Mouse (Mus musculus) embryonic facial prominence, embryonic 15.5 days (tissue): ENCODE measurements around the gene Drap1. TPM values are rescaled to one million over a fixed set of nuclear protein-coding genes. Genes with fewer than 3 reads are reported as not detected.

Experiments
- ATAC-seq: fragments of 200-750 bp; cut with Nextera tagmentation; 2 replicates; pipeline ENCODE4 v1.8.0; 2017; ENCODE audit warnings: low read depth, moderate TSS enrichment; ENCODE audit not compliant: insufficient number of reproducible peaks, low FRiP score, low TSS enrichment
- H3K27ac ChIP-seq: fragments of 300-500 bp; sonication (generic); replicated peaks from 2 replicates; pipeline ENCODE4 v1.5.1; 2015; ENCODE audit warnings: mild to moderate bottlenecking, inconsistent platforms
- H3K27me3 ChIP-seq: fragments of 300-500 bp; sonication (generic); 2 replicates; pipeline ENCODE4 v1.6.1; 2015; ENCODE audit warnings: inconsistent platforms
- H3K36me3 ChIP-seq: fragments of 300-500 bp; sonication (generic); 2 replicates; pipeline ENCODE4 v1.6.1; 2015; ENCODE audit warnings: mild to moderate bottlenecking, inconsistent platforms
- H3K4me1 ChIP-seq: fragments of 300-500 bp; sonication (generic); 2 replicates; pipeline ENCODE4 v1.6.1; 2015; ENCODE audit warnings: inconsistent platforms
- H3K4me2 ChIP-seq: fragments of 300-500 bp; sonication (generic); replicated peaks from 2 replicates; pipeline ENCODE4 v1.6.1; 2015; ENCODE audit warnings: mild to moderate bottlenecking, inconsistent platforms
- H3K4me3 ChIP-seq: fragments of 300-500 bp; sonication (generic); replicated peaks from 2 replicates; pipeline ENCODE4 v1.5.1; 2015; ENCODE audit warnings: mild to moderate bottlenecking, inconsistent platforms
- H3K9ac ChIP-seq: fragments of 300-500 bp; sonication (generic); 2 replicates; pipeline ENCODE4 v1.6.1; 2015; ENCODE audit warnings: inconsistent platforms
- H3K9me3 ChIP-seq: fragments of 300-500 bp; sonication (generic); replicated peaks from 2 replicates; pipeline ENCODE4 v1.6.1; 2016; ENCODE audit warnings: inconsistent platforms
- WGBS: fragments of 180-500 bp; shearing (Covaris S2); methylation state at CpG from one replicate; pipeline ENCODE4 v1.1.7; 2015; 5-methylcytosine and 5-hydroxymethylcytosine counted together
- polyA plus RNA-seq: library from polyadenylated mRNA; unstranded; fragments of >200 nt; fragmentation: Nextera tagmentation; extraction: Ambion mirVana; gene quantifications from 2 replicates; pipeline ENCODE4 v1.2.1, GENCODE M21; 2015

The Drap1 gene
- polyA plus RNA-seq, 1 experiment from 2014 or later: 267 TPM

DNA sequence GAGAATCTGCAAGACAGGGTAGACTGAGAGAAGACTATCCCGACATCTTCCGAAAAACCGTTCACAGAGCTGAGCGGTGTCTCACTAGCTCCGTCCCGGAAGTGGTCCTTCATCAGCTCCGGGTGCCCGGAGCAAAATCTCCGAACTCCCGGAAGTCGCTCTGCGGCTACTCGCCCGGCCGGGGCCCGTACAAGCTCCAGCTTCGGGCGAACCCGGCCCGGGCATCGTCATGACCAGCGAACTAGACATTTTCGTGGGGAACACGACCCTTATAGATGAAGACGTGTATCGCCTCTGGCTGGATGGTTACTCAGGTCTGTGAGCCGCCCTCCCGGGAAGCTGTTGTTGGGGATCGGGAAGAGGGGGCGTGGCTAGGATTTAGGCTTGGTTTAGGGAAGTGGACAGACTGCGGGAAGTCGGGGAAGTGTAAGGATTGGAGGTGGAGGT lies 35.7 kb upstream of the Drap1 start, which contains the start of gene Fibp:
Gene Fibp (plus strand): TSS at position 151 of the 447 bp plus-strand sequence.
- H3K27me3 ChIP-seq: peaks cover 4% of the 10 kb centered on the region; the same call in 1 of the 2 replicates
- peak within 1 kb of the TSS; percentile 66 for H3K9ac ChIP-seq
- H3K4me1 ChIP-seq: peaks cover 55% of the 10 kb centered on the region
- H3K36me3 ChIP-seq: peaks cover 30% of the 10 kb centered on the region
- WGBS: under 1% methylated on average over 32 of the region's 32 CpGs
- ATAC-seq: peak; percentile 46
- H3K9me3 ChIP-seq: no peaks in the 10 kb centered on the region
- peak within 1 kb of the TSS; percentile 89 for H3K4me3 ChIP-seq
- peak within 1 kb of the TSS; percentile 86 for H3K4me2 ChIP-seq
- peak within 1 kb of the TSS; percentile 84 for H3K27ac ChIP-seq

DNA sequence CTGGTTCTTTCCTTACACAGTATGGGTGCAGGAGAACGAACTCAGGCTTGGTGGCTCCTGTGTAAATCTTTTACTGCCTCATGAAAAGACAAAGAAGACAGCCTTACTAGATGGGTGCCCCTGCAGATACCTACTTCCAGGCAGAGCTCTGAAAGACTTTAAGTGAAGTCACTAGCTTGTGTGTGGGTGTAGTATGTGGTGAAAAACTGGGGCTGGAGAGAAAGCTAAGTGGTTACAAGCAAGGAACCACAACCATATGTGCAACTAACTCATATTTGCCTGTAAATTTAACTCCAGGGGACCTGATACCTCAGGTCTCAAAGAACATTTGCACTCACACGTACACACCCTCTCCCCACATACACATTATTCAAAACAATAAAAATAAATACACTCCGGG lies 35.1 kb upstream of the Drap1 start:
- 31% methylated on average over 3 of the region's 3 CpGs for WGBS

GRCm38 (mm10) chr19:5459019-5459418 lies 34.2 kb upstream of the Drap1 start:
- Histone ChIP-seq H3K4me1 (peaks cover 57% of the 10 kb centered on the region), H3K27me3 (peaks cover 4% of the 10 kb centered on the region; the same call in 1 of the 2 replicates), H3K27ac (no peak overlapping the region), H3K4me3 (no peak overlapping the region), H3K4me2 (no peak overlapping the region), H3K9ac (no peak overlapping the region), H3K36me3 (peaks cover 23% of the 10 kb centered on the region), H3K9me3 (no peaks in the 10 kb centered on the region)
- ATAC-seq: no peak
- WGBS: 65% methylated on average over 7 of the region's 7 CpGs

More for the DNA sequence above, 35.1 kb upstream of the Drap1 start:
- peak overlapping the region; percentile 86 for H3K4me2 ChIP-seq
- H3K9ac ChIP-seq: peak overlapping the region; percentile 66
- peak overlapping the region; percentile 89 for H3K4me3 ChIP-seq
- H3K4me1 ChIP-seq: peaks cover 61% of the 10 kb centered on the region
- H3K27me3 ChIP-seq: peaks cover 4% of the 10 kb centered on the region; the same call in 1 of the 2 replicates
- ATAC-seq: no peak
- peaks cover 25% of the 10 kb centered on the region for H3K36me3 ChIP-seq
- no peaks in the 10 kb centered on the region for H3K9me3 ChIP-seq
- H3K27ac ChIP-seq: peak overlapping the region; percentile 84

- WGBS: 13% methylated on average over 14 of the region's 14 CpGs
- Histone ChIP-seq H3K27ac (peak within 1 kb of the TSS; percentile 92), H3K36me3 (peaks cover 22% of the 10 kb centered on the region), H3K4me2 (peak within 1 kb of the TSS; percentile 99), H3K27me3 (peaks cover 4% of the 10 kb centered on the region; the same call in 1 of the 2 replicates), H3K9ac (peak within 1 kb of the TSS; percentile 74), H3K4me1 (peaks cover 52% of the 10 kb centered on the region), H3K4me3 (peak within 1 kb of the TSS; percentile 77), H3K9me3 (no peaks in the 10 kb centered on the region)
- ATAC-seq: no peak
These were observed 33.1 kb upstream of the Drap1 start, which contains the start of gene Ccdc85b for GRCm38 (mm10) chr19:5457746-5458442. TSS of gene Ccdc85b (minus strand) at chr19:5457894.

DNA sequence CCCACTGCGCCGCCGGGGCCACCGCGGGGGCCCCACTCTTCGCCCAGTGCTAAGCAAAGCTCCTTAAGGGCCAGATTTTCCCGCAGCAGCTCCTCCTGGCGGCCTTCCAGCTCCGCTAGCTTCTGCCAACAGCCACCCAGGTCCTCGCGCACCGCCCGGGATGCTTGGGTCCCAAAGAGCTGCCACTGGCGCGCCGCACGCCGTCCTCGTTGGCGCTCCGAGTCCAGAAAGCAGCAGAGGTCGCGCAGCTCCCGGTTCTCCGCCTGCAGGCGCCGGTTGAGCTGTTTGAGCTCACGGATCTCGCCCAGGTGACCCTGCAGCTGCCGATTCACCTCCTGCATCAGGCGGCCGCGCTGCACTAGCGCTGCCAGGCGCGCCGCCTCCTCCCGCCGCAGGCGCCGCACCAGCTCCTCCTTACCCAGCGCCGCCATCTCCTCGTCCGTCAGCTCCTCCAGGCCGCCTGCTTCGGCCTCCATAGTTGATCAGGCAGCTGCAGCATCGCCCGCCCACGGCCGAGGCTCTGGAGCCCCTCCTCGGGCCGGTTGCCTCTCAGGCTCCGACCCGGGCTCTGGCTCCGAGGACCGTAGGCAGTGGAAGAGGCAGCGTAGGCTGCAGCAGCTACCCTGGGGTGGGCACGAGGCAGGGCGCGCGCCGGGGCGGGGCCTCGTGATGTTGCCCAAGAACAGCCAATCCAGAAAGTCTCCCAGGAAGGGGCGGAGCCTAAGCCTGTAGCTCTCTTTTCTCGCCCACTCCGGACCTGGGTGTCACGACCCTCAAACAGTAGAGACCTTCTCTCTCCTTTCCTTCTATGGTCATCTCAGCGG lies 32.4 kb upstream of the Drap1 start:
- peaks cover 4% of the 10 kb centered on the region; the same call in 1 of the 2 replicates for H3K27me3 ChIP-seq
- H3K9ac ChIP-seq: peak overlapping the region; percentile 74
- H3K9me3 ChIP-seq: no peaks in the 10 kb centered on the region
- H3K4me1 ChIP-seq: peaks cover 52% of the 10 kb centered on the region
- WGBS: under 1% methylated on average over 70 of the region's 70 CpGs
- peak overlapping the region; percentile 92 for H3K27ac ChIP-seq
- peaks cover 15% of the 10 kb centered on the region for H3K36me3 ChIP-seq
- H3K4me2 ChIP-seq: peak overlapping the region; percentile 99
- peak; percentile 93 for ATAC-seq
- peak overlapping the region; percentile 77 for H3K4me3 ChIP-seq

- H3K4me1 ChIP-seq: peaks cover 46% of the 10 kb centered on the region
- no peaks in the 10 kb centered on the region for H3K9me3 ChIP-seq
- H3K9ac ChIP-seq: peak overlapping the region; percentile 74
- H3K4me2 ChIP-seq: peak overlapping the region; percentile 99
- no peak for ATAC-seq
- peaks cover 4% of the 10 kb centered on the region; the same call in 1 of the 2 replicates for H3K27me3 ChIP-seq
- H3K27ac ChIP-seq: peak overlapping the region; percentile 92
- H3K36me3 ChIP-seq: peaks cover 10% of the 10 kb centered on the region
- peak overlapping the region; percentile 77 for H3K4me3 ChIP-seq
- 3% methylated on average over 26 of the region's 26 CpGs for WGBS
These were observed 31.6 kb upstream of the Drap1 start for GRCm38 (mm10) chr19:5456241-5456921.

- H3K36me3 ChIP-seq: peaks cover 10% of the 10 kb centered on the region
- no peak overlapping the region for H3K27ac ChIP-seq
- H3K9ac ChIP-seq: no peak overlapping the region
- H3K27me3 ChIP-seq: peaks cover 11% of the 10 kb centered on the region; the same call in 1 of the 2 replicates
- peak overlapping the region; percentile 77 for H3K4me3 ChIP-seq
- peak overlapping the region; percentile 99 for H3K4me2 ChIP-seq
- WGBS: 51% methylated on average over 8 of the region's 8 CpGs
- H3K4me1 ChIP-seq: peaks cover 39% of the 10 kb centered on the region
- no peaks in the 10 kb centered on the region for H3K9me3 ChIP-seq
- ATAC-seq: no peak
These were observed 30.8 kb upstream of the Drap1 start for GRCm38 (mm10) chr19:5455568-5455967.

DNA sequence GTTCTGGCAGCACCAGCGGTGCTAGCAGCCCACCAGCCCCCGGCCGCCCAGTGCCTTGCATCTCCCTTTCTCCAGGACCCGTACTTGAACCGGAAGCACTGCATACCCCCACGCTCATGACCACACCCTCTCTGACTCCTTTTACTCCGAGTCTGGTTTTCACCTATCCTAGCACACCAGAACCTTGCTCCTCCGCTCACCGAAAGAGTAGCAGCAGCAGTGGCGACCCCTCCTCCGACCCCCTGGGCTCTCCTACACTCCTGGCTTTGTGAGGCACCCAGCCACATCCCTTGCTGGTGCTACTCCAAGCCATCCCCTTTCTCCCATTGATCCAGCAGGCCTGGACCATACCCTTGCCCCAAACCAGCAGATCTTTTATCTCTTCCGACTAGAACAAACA lies 30.3 kb upstream of the Drap1 start:
- Histone ChIP-seq H3K4me3 (peak overlapping the region; percentile 77), H3K4me2 (peak overlapping the region; percentile 99), H3K27ac (no peak overlapping the region), H3K9me3 (no peaks in the 10 kb centered on the region), H3K36me3 (peaks cover 10% of the 10 kb centered on the region), H3K9ac (0 out of 2 replicates have a peak overlapping the region, but pooled peaks have one; percentile 18), H3K4me1 (peaks cover 37% of the 10 kb centered on the region), H3K27me3 (peaks cover 16% of the 10 kb centered on the region)
- no peak for ATAC-seq
- WGBS: 79% methylated on average over 12 of the region's 12 CpGs

- no peak overlapping the region for H3K4me2 ChIP-seq
- no peak overlapping the region for H3K27ac ChIP-seq
- H3K27me3 ChIP-seq: peaks cover 43% of the 10 kb centered on the region
- peaks cover 10% of the 10 kb centered on the region for H3K36me3 ChIP-seq
- no peak overlapping the region for H3K4me3 ChIP-seq
- 65% methylated on average over 6 of the region's 6 CpGs for WGBS
- ATAC-seq: no peak
- no peak overlapping the region for H3K9ac ChIP-seq
- H3K4me1 ChIP-seq: peaks cover 39% of the 10 kb centered on the region
- no peaks in the 10 kb centered on the region for H3K9me3 ChIP-seq
These were observed 27.0 kb upstream of the Drap1 start for GRCm38 (mm10) chr19:5451766-5452165.

DNA sequence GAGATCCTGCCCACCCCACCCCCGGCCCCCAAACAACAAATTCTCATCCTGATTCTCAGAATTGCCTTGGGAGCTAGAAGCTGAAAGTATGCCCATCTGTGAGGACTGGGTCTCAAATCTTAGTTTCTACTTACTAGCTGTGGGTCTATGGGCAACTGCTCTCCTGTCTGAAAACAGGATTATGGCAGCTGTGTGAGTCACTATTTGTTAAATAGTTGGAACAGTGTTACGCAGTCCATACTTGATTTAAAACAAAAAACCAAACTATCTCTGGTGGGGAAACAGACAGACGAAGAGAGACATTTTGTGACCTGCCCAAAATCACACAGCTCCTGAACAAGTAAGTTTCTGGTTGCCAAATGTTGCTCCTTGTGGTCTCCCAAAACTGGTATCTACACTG lies 24.9 kb upstream of the Drap1 start:
- Histone ChIP-seq H3K4me3 (no peak overlapping the region), H3K4me1 (peaks cover 19% of the 10 kb centered on the region), H3K9me3 (no peaks in the 10 kb centered on the region), H3K4me2 (no peak overlapping the region), H3K36me3 (peaks cover 10% of the 10 kb centered on the region), H3K27me3 (peaks cover 58% of the 10 kb centered on the region), H3K9ac (no peak overlapping the region), H3K27ac (no peak overlapping the region)
- ATAC-seq: no peak
- WGBS: 87% methylated on average over 3 of the region's 3 CpGs
